Mouse (Mus musculus) forebrain, embryonic 11.5 days (tissue): ENCODE results near the gene Mc3r. TPM values are rescaled to one million over a fixed set of nuclear protein-coding genes. Genes with fewer than 3 reads are reported as not detected.

Experiments used
- ATAC-seq: fragments of 200-750 bp; cut with Nextera tagmentation; replicated peaks from 2 replicates; pipeline ENCODE4 v1.8.0; 2017; ENCODE audit warnings: moderate TSS enrichment; ENCODE audit not compliant: low FRiP score
- DNase-seq: peaks from one replicate; pipeline ENCODE4 v3.0.0-alpha.2; 2017; ENCODE audit warnings: low spot score
- H3K27ac ChIP-seq: fragments of 300-500 bp; sonication (generic); 2 replicates; pipeline ENCODE4 v1.5.1; 2014; ENCODE audit warnings: low read depth, low read length
- H3K27me3 ChIP-seq: fragments of 300-500 bp; sonication (generic); 2 replicates; pipeline ENCODE4 v1.6.1; 2014; ENCODE audit warnings: mild to moderate bottlenecking, low read length, mixed read lengths; ENCODE audit not compliant: control insufficient read depth, insufficient read depth
- H3K36me3 ChIP-seq: fragments of 300-500 bp; sonication (generic); 2 replicates; pipeline ENCODE4 v1.6.1; 2014; ENCODE audit warnings: mild to moderate bottlenecking, low read length, moderate library complexity, mixed read lengths; ENCODE audit not compliant: control insufficient read depth, insufficient read depth
- H3K4me1 ChIP-seq: fragments of 300-500 bp; sonication (generic); replicated peaks from 2 replicates; pipeline ENCODE4 v1.6.1; 2014; ENCODE audit warnings: low read length, mixed read lengths; ENCODE audit not compliant: control insufficient read depth, insufficient read depth
- H3K4me2 ChIP-seq: fragments of 300-500 bp; sonication (generic); 2 replicates; pipeline ENCODE4 v1.6.1; 2014; ENCODE audit warnings: low read depth, mild to moderate bottlenecking, low read length, moderate library complexity, mixed read lengths; ENCODE audit not compliant: severe bottlenecking
- H3K4me3 ChIP-seq: fragments of 300-500 bp; sonication (generic); 2 replicates; pipeline ENCODE4 v1.5.1; 2014; ENCODE audit warnings: low read depth, low read length
- H3K9ac ChIP-seq: fragments of 300-500 bp; sonication (generic); 2 replicates; pipeline ENCODE4 v1.6.1; 2014; ENCODE audit warnings: low read length
- H3K9me3 ChIP-seq: fragments of 300-500 bp; sonication (generic); 2 replicates; pipeline ENCODE4 v1.6.1; 2016; ENCODE audit warnings: low read length, mixed read lengths; ENCODE audit not compliant: control insufficient read depth
- WGBS: fragments of 180-500 bp; shearing (Covaris S2); extraction: QIAGEN DNeasy Blood & Tissue Kit; methylation state at CpG from one replicate; pipeline ENCODE4 v1.1.7; 2014; 5-methylcytosine and 5-hydroxymethylcytosine counted together
- polyA plus RNA-seq: library from polyadenylated mRNA; unstranded; fragments of >200 nt; fragmentation: Nextera tagmentation; extraction: Ambion mirVana; gene quantifications from 2 replicates; pipeline ENCODE4 v1.2.1, GENCODE M21; 2014

Gene Mc3r
- polyA plus RNA-seq, 1 experiment from 2014 or later: not detected

DNA sequence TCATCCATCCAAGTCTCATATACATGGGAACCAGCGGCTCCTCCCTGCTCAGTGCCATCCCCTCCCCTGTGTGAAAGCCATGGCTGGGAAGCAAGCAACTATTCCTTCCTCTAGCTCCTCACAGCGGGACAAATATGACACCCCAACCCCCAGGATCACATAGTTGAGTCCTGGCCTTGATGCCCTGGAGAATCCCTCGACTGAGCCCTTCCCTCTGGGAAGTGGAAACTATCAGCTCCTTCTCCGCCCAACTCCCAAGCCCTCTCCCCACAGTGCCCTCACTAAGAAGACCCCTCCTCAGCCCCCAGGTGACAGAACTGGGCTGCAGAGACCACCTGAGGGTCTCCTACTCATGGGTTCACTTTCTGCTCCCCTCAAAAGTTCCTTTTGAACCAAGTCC, 18.2 kb upstream of the Mc3r start:
- Histone ChIP-seq H3K9me3 (no peaks in the 10 kb centered on the region), H3K9ac (no peak overlapping the region), H3K4me1 (no peaks in the 10 kb centered on the region), H3K27ac (no peak overlapping the region), H3K36me3 (no peaks in the 10 kb centered on the region), H3K4me3 (no peak overlapping the region), H3K4me2 (no peak overlapping the region), H3K27me3 (no peaks in the 10 kb centered on the region)
- DNase-seq (peak; percentile 38), ATAC-seq (no peak)
- WGBS: 63% methylated on average over 4 of the region's 4 CpGs

DNA sequence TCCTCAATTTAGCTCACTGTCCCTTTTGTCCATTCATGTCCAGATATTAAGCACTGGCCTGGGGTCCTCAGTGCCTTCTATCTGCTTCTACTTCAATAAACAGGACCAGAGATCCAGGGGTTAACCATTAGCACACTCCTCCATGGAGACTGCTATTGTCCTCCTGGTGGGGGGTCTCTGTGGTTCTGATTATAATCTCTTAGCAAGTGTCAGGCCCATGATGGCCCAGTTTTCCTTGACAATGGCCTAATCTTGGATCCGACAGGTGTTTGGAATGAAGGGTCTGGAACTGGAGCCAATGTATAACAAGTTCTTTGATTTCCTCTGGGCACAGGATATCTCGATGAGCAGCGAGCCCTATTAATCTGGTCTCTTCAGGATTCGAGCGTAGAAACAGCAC, 10.1 kb upstream of the Mc3r start:
- Histone ChIP-seq H3K27ac (no peak overlapping the region), H3K4me2 (no peak overlapping the region), H3K36me3 (no peaks in the 10 kb centered on the region), H3K9ac (no peak overlapping the region), H3K4me3 (no peak overlapping the region), H3K4me1 (no peaks in the 10 kb centered on the region), H3K9me3 (no peaks in the 10 kb centered on the region), H3K27me3 (no peaks in the 10 kb centered on the region)
- 78% methylated on average over 5 of the region's 5 CpGs for WGBS
- no peak for DNase-seq
- ATAC-seq: no peak

GRCm38 (mm10) chr2:172241031-172241430, 7.3 kb upstream of the Mc3r start:
- no peak for ATAC-seq
- 26% methylated on average over 5 of the region's 5 CpGs for WGBS
- no peak overlapping the region for H3K9ac ChIP-seq

GRCm38 (mm10) chr2:172245497-172245896, 2.8 kb upstream of the Mc3r start:
- Histone ChIP-seq H3K27ac (no peak overlapping the region), H3K4me2 (no peak overlapping the region), H3K9me3 (no peaks in the 10 kb centered on the region), H3K4me3 (no peak overlapping the region), H3K27me3 (no peaks in the 10 kb centered on the region; the same call in 1 of the 2 replicates), H3K4me1 (no peaks in the 10 kb centered on the region), H3K36me3 (no peaks in the 10 kb centered on the region), H3K9ac (no peak overlapping the region)
- 83% methylated on average over 8 of the region's 8 CpGs for WGBS
- ATAC-seq: no peak
- DNase-seq: no peak

More at GRCm38 (mm10) chr2:172241031-172241430, 7.3 kb upstream of the Mc3r start:
- Histone ChIP-seq H3K4me2 (no peak overlapping the region), H3K4me1 (no peaks in the 10 kb centered on the region), H3K9me3 (no peaks in the 10 kb centered on the region), H3K36me3 (no peaks in the 10 kb centered on the region), H3K27ac (no peak overlapping the region), H3K27me3 (no peaks in the 10 kb centered on the region), H3K4me3 (no peak overlapping the region)
- DNase-seq: peak; percentile 79

- Histone ChIP-seq H3K4me3 (no peak overlapping the region), H3K27me3 (no peaks in the 10 kb centered on the region; the same call in 1 of the 2 replicates), H3K4me1 (no peaks in the 10 kb centered on the region), H3K9me3 (no peaks in the 10 kb centered on the region), H3K36me3 (no peaks in the 10 kb centered on the region), H3K9ac (no peak overlapping the region), H3K4me2 (no peak overlapping the region), H3K27ac (no peak overlapping the region)
- ATAC-seq (no peak; the same call in 1 of the 2 replicates), DNase-seq (peak; percentile 62)
- 88% methylated on average over 14 of the region's 14 CpGs for WGBS
Measured at GRCm38 (mm10) chr2:172249336-172249735, 1.0 kb downstream of the Mc3r start.

- no peaks in the 10 kb centered on the region for H3K27me3 ChIP-seq
- H3K9me3 ChIP-seq: no peaks in the 10 kb centered on the region
- no peak overlapping the region for H3K4me3 ChIP-seq
- H3K36me3 ChIP-seq: no peaks in the 10 kb centered on the region
- H3K27ac ChIP-seq: no peak overlapping the region
- no peak overlapping the region for H3K9ac ChIP-seq
- ATAC-seq (no peak), DNase-seq (no peak)
- H3K4me1 ChIP-seq: no peaks in the 10 kb centered on the region
- no peak overlapping the region for H3K4me2 ChIP-seq
- 89% methylated on average over 6 of the region's 6 CpGs for WGBS
Measured at GRCm38 (mm10) chr2:172256418-172256817, 8.1 kb downstream of the Mc3r start.

DNA sequence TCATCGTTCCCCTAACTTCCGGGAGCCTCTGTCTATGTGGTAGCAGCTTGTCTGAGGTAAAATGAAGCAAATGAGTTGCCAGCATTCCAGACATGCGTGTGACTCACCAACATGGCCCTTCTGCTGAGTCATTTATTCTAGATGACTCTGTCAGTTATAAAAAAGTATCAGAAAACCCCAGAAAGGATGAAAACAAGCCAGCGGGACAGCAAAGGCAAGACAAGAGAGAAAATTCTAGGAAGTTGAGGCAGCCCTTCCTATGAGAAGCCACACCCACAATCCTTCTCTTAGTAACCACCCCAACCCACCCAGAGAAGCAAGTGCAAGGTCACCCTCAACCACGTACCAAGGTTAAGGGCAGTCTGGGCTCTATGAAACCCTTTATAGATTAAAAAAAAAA, 8.7 kb downstream of the Mc3r start:
- no peak overlapping the region for H3K4me3 ChIP-seq
- no peak overlapping the region for H3K4me2 ChIP-seq
- no peaks in the 10 kb centered on the region for H3K9me3 ChIP-seq
- no peaks in the 10 kb centered on the region for H3K27me3 ChIP-seq
- DNase-seq (no peak), ATAC-seq (no peak)
- H3K36me3 ChIP-seq: no peaks in the 10 kb centered on the region
- no peak overlapping the region for H3K27ac ChIP-seq
- WGBS: 87% methylated on average over 5 of the region's 5 CpGs
- no peak overlapping the region for H3K9ac ChIP-seq
- no peaks in the 10 kb centered on the region for H3K4me1 ChIP-seq

DNA sequence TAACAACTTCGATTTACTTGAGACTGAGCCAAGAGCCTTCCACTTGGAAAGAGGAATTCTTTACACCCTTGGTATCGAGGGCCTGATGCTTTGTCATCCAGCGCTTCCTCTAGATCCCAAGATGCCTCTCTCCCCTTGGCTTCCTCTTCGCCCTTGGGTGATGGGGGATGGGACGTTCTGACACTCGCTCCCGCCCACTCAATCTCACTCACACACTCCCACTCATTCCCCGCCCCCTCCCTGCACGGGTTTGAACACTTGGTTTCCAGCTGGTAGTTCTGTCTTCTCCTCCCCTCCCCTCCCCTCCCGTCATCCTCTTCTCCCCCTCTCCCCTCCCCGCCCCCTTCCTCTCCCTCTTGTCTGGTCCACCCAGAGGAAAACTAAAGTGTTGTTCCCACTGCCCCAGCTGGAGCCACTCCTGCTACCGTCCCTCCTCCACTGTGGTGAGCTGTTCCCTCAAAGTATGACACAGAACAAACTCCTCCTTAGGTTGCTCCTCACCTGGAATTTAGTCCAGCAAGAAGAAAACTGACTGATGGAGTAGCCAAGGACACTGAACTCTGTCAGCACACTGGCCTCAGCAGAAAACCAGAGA, 9.3 kb downstream of the Mc3r start:
- 50% methylated on average over 12 of the region's 12 CpGs for WGBS
- no peak for ATAC-seq
- H3K27me3 ChIP-seq: no peaks in the 10 kb centered on the region
- no peaks in the 10 kb centered on the region for H3K36me3 ChIP-seq
- no peak overlapping the region for H3K4me3 ChIP-seq
- H3K27ac ChIP-seq: 0 out of 2 replicates have a peak overlapping the region, but pooled peaks have one; percentile 15
- DNase-seq: no peak
- no peaks in the 10 kb centered on the region for H3K4me1 ChIP-seq
- H3K9me3 ChIP-seq: no peaks in the 10 kb centered on the region
- H3K9ac ChIP-seq: no peak overlapping the region
- H3K4me2 ChIP-seq: no peak overlapping the region

- no peak for DNase-seq
- 85% methylated on average over 5 of the region's 5 CpGs for WGBS
Measured at GRCm38 (mm10) chr2:172260064-172260463, 11.8 kb downstream of the Mc3r start.

More at GRCm38 (mm10) chr2:172260064-172260463, 11.8 kb downstream of the Mc3r start:
- Histone ChIP-seq H3K9me3 (no peaks in the 10 kb centered on the region), H3K36me3 (no peaks in the 10 kb centered on the region), H3K27ac (no peak overlapping the region), H3K4me1 (peaks cover under 1% of the 10 kb centered on the region; the same call in 1 of the 2 replicates), H3K27me3 (no peaks in the 10 kb centered on the region), H3K9ac (no peak overlapping the region), H3K4me2 (no peak overlapping the region), H3K4me3 (no peak overlapping the region)
- ATAC-seq: no peak
